ENCODE assay signal across 16 mouse cellular contexts in the genomic region with DNA sequence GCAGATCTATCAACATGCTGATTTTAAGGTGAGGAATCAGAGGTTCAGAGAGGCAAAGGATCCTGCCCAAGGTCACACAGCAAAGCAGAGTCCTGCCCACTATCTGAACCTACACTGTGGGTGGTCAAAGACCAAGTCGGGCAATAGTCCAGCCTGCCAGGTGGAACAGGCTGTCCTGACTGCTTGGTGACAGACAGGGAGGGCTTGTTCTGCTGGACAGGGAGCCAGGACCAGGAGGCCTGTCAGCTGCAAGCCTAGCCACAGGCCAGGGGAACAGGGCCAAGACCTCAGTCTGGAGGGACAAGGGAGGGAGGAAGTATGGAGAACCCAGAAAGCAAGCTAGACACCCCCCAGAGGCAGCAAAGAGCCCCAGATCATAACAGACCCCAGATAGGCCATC. TPM values are rescaled to one million over a fixed set of nuclear protein-coding genes. Genes with fewer than 3 reads are reported as not detected.
A peak's percentile ranks its signal among the peaks of the same experiment; 100 is the strongest.
DNase-seq lines count a peak whose midpoint lies in the region; ATAC-seq lines count a peak whose summit lies in the region.
"Had no signal": no experiment of that assay in that cellular context is flagged by ENCODE, and none has a peak within 500 bp of the region (broad histone marks: within the 10 kb centered on the region; RNA-seq: fewer than 3 reads in every experiment).

No protein-coding gene starts in this region.

- H3K27ac ChIP-seq in forebrain, embryonic 10.5 days = 0 out of 2 replicates have a peak overlapping the region, but pooled peaks have one; percentile 69
- H3K27ac ChIP-seq in forebrain, embryonic 11.5 days (ENCODE audit: low read depth, low read length) = no peak overlapping the region
- H3K27ac ChIP-seq in hindbrain, embryonic 12.5 days = no peak overlapping the region
- H3K27ac ChIP-seq in hindbrain, embryonic 13.5 days = no peak overlapping the region
- H3K27ac ChIP-seq: embryonic facial prominence, embryonic 15.5 days; heart, embryonic 10.5 days; liver, embryonic 13.5 days had no signal

- no peaks in the 10 kb centered on the region for H3K9me3 ChIP-seq in forebrain, embryonic 10.5 days
- H3K9me3 ChIP-seq in forebrain, embryonic 11.5 days (ENCODE audit: control insufficient read depth, low read length) = no peaks in the 10 kb centered on the region
- H3K9me3 ChIP-seq in hindbrain, embryonic 12.5 days (replicated peaks) = no peaks in the 10 kb centered on the region
- H3K9me3 ChIP-seq in hindbrain, embryonic 13.5 days = no peaks in the 10 kb centered on the region
- H3K9me3 ChIP-seq: embryonic facial prominence, embryonic 15.5 days; heart, embryonic 10.5 days; liver, embryonic 13.5 days; midbrain, embryonic 13.5 days had no signal

- peaks cover 87% of the 10 kb centered on the region for H3K27me3 ChIP-seq in forebrain, embryonic 10.5 days (ENCODE audit: poor library complexity, severe bottlenecking)
- peaks cover 6% of the 10 kb centered on the region for H3K27me3 ChIP-seq in forebrain, embryonic 11.5 days (ENCODE audit: control insufficient read depth, insufficient read depth, low read length)
- H3K27me3 ChIP-seq in hindbrain, embryonic 12.5 days = peaks cover 33% of the 10 kb centered on the region
- H3K27me3 ChIP-seq in hindbrain, embryonic 13.5 days = peaks cover 4% of the 10 kb centered on the region

- H3K36me3 ChIP-seq in forebrain, embryonic 10.5 days (replicated peaks) = no peaks in the 10 kb centered on the region
- H3K36me3 ChIP-seq in forebrain, embryonic 11.5 days (ENCODE audit: control insufficient read depth, insufficient read depth, low read length) = no peaks in the 10 kb centered on the region
- H3K36me3 ChIP-seq in hindbrain, embryonic 12.5 days = no peaks in the 10 kb centered on the region
- no peaks in the 10 kb centered on the region for H3K36me3 ChIP-seq in hindbrain, embryonic 13.5 days
- H3K36me3 ChIP-seq: embryonic facial prominence, embryonic 15.5 days; heart, embryonic 10.5 days; liver, embryonic 13.5 days; midbrain, embryonic 13.5 days had no signal

- DNase-seq in forebrain, embryonic 10.5 days (ENCODE audit: extremely low spot score, low spot score) = no peak
- no peak for DNase-seq in forebrain, embryonic 11.5 days (ENCODE audit: low spot score)
- DNase-seq in cerebellum, postnatal 25 days = peak; percentile 82 to 87
- no peak for DNase-seq in spleen, adult 18-20 months
- no peak for DNase-seq in embryo, embryonic 11 days
- DNase-seq: kidney, adult 8-10 months; liver, embryonic 13.5 days; lung, postnatal 36 days; thymus, postnatal 25 days had no signal

- ATAC-seq in forebrain, embryonic 11.5 days (replicated peaks; ENCODE audit: low FRiP score) = no peak
- no peak for ATAC-seq in hindbrain, embryonic 12.5 days (ENCODE audit: low FRiP score)
- no peak for ATAC-seq in hindbrain, embryonic 13.5 days (ENCODE audit: low FRiP score)
- ATAC-seq in cerebellum, adult (ENCODE audit: insufficient number of reproducible peaks, low FRiP score, low TSS enrichment) = peak; percentile 79
- ATAC-seq: activated CD4-positive, CD25-positive, alpha-beta regulatory T cell, adult 4 months; midbrain, embryonic 13.5 days had no signal

- no peak overlapping the region for H3K4me2 ChIP-seq in forebrain, embryonic 11.5 days (ENCODE audit: low read depth, low read length, severe bottlenecking)
- no peak overlapping the region for H3K4me2 ChIP-seq in hindbrain, embryonic 12.5 days (replicated peaks)
- H3K4me2 ChIP-seq in hindbrain, embryonic 13.5 days = no peak overlapping the region
- H3K4me2 ChIP-seq: embryonic facial prominence, embryonic 15.5 days; liver, embryonic 13.5 days; midbrain, embryonic 13.5 days had no signal

- H3K4me3 ChIP-seq in forebrain, embryonic 10.5 days = no peak overlapping the region
- H3K4me3 ChIP-seq in forebrain, embryonic 11.5 days (ENCODE audit: low read depth, low read length) = no peak overlapping the region
- H3K4me3 ChIP-seq in hindbrain, embryonic 12.5 days = no peak overlapping the region
- no peak overlapping the region for H3K4me3 ChIP-seq in hindbrain, embryonic 13.5 days
- H3K4me3 ChIP-seq: embryonic facial prominence, embryonic 15.5 days; heart, embryonic 10.5 days; liver, embryonic 13.5 days; midbrain, embryonic 13.5 days had no signal

- no peak overlapping the region for H3K9ac ChIP-seq in forebrain, embryonic 11.5 days (ENCODE audit: low read length)
- 0 out of 2 replicates have a peak overlapping the region, but pooled peaks have one; percentile 23 for H3K9ac ChIP-seq in hindbrain, embryonic 12.5 days
- no peak overlapping the region for H3K9ac ChIP-seq in hindbrain, embryonic 13.5 days
- H3K9ac ChIP-seq: embryonic facial prominence, embryonic 15.5 days; liver, embryonic 13.5 days; midbrain, embryonic 13.5 days had no signal

- H3K4me1 ChIP-seq in forebrain, embryonic 10.5 days = peaks cover 48% of the 10 kb centered on the region
- H3K4me1 ChIP-seq in forebrain, embryonic 11.5 days (replicated peaks; ENCODE audit: control insufficient read depth, insufficient read depth, low read length) = peaks cover 21% of the 10 kb centered on the region
- H3K4me1 ChIP-seq in hindbrain, embryonic 12.5 days = peaks cover 43% of the 10 kb centered on the region
- H3K4me1 ChIP-seq in hindbrain, embryonic 13.5 days (replicated peaks) = peaks cover 36% of the 10 kb centered on the region
- H3K4me1 ChIP-seq: liver, embryonic 13.5 days had no signal

- 76% methylated on average over 1 of the region's 1 CpGs for WGBS in forebrain, embryonic 10.5 days
- 75% methylated on average over 1 of the region's 1 CpGs for WGBS in forebrain, embryonic 11.5 days
- WGBS in hindbrain, embryonic 12.5 days = 67% methylated on average over 1 of the region's 1 CpGs
- 54% methylated on average over 1 of the region's 1 CpGs for WGBS in hindbrain, embryonic 13.5 days

RNA-seq across cellular contexts. Expression of gene Scrt2, which starts 25.9 kb away (rescaled TPM):
- polyA plus RNA-seq in forebrain, embryonic 10.5 days (2016; fragmentation: Nextera tagmentation; extraction: Ambion mirVana) = 1.1 and 2.4 TPM in 2 replicates
- polyA plus RNA-seq in forebrain, embryonic 11.5 days (2014; fragmentation: Nextera tagmentation; extraction: Ambion mirVana) = 10.0 and 11.3 TPM in 2 replicates
- polyA plus RNA-seq in hindbrain, embryonic 12.5 days (2016; fragmentation: Nextera tagmentation; extraction: Ambion mirVana) = 26.8 and 28.3 TPM in 2 replicates
- polyA plus RNA-seq in hindbrain, embryonic 13.5 days (2015; fragmentation: Nextera tagmentation; extraction: Ambion mirVana) = 24.0 and 27.8 TPM in 2 replicates
- polyA plus RNA-seq: activated CD4-positive, CD25-positive, alpha-beta regulatory T cell, adult 4 months; heart, embryonic 10.5 days; liver, embryonic 13.5 days had no signal

RNA-seq across cellular contexts. Expression of gene Srxn1, which starts 49.9 kb away (rescaled TPM):
- polyA plus RNA-seq in forebrain, embryonic 10.5 days (2016; fragmentation: Nextera tagmentation; extraction: Ambion mirVana) = 14.6 and 14.9 TPM in 2 replicates
- polyA plus RNA-seq in forebrain, embryonic 11.5 days (2014; fragmentation: Nextera tagmentation; extraction: Ambion mirVana) = 14.3 and 15.0 TPM in 2 replicates
- 13.8 and 15.3 TPM in 2 replicates for polyA plus RNA-seq in hindbrain, embryonic 12.5 days (2016; fragmentation: Nextera tagmentation; extraction: Ambion mirVana)
- polyA plus RNA-seq in hindbrain, embryonic 13.5 days (2015; fragmentation: Nextera tagmentation; extraction: Ambion mirVana) = 16.1 and 16.8 TPM in 2 replicates

RNA-seq across cellular contexts. Expression of gene Slc52a3, which starts 59.1 kb away (rescaled TPM):
- 0.69 and 0.79 TPM in 2 replicates for polyA plus RNA-seq in forebrain, embryonic 10.5 days (2016; fragmentation: Nextera tagmentation; extraction: Ambion mirVana)
- 1.0 and 1.4 TPM in 2 replicates for polyA plus RNA-seq in forebrain, embryonic 11.5 days (2014; fragmentation: Nextera tagmentation; extraction: Ambion mirVana)
- 1.5 TPM in 2 replicates for polyA plus RNA-seq in hindbrain, embryonic 12.5 days (2016; fragmentation: Nextera tagmentation; extraction: Ambion mirVana)
- polyA plus RNA-seq in hindbrain, embryonic 13.5 days (2015; fragmentation: Nextera tagmentation; extraction: Ambion mirVana) = 0.55 and 1.2 TPM in 2 replicates

Comparison
In these comparisons a context has a peak if more than half of its experiments do, and no peak if none do; other contexts are left out.
1. DNase-seq: peak in cerebellum, postnatal 25 days (2 of 2); none in forebrain, embryonic 10.5 days (single experiment), forebrain, embryonic 11.5 days (single experiment), spleen, adult 18-20 months (0 of 2) and embryo, embryonic 11 days (single experiment).